Mouse (Mus musculus): Measurements from ENCODE around the gene Rdh16f1. TPM values are rescaled to one million over a fixed set of nuclear protein-coding genes. Genes with fewer than 3 reads are reported as not detected.

Gene Rdh16f1
- polyA plus RNA-seq, 1 experiment from 2014 or later, result not detected

- no peak for DNase-seq (ENCODE audit: low spot score)
- no peak overlapping the region for H3K4me2 ChIP-seq (replicated peaks)
- no peaks in the 10 kb centered on the region for H3K9me3 ChIP-seq (ENCODE audit: control insufficient read depth, low read length)
- no peaks in the 10 kb centered on the region for H3K36me3 ChIP-seq (replicated peaks; ENCODE audit: control insufficient read depth, insufficient read depth)
- no peak overlapping the region for H3K4me3 ChIP-seq (replicated peaks; ENCODE audit: low read length)
- no peaks in the 10 kb centered on the region for H3K4me1 ChIP-seq (replicated peaks; ENCODE audit: control insufficient read depth, insufficient read depth, low read length)
- H3K27me3 ChIP-seq (ENCODE audit: control insufficient read depth, insufficient read depth, low read length), result no peaks in the 10 kb centered on the region
- no peak overlapping the region for H3K9ac ChIP-seq
- no peak overlapping the region for H3K27ac ChIP-seq
- 73% methylated on average over 2 of the region's 2 CpGs for WGBS
- ATAC-seq (ENCODE audit: low FRiP score), result no peak
Observed at GRCm38 (mm10) chr10:127840776-127841175, 81.2 kb downstream of the Rdh16f1 start.

Other genes with a start within 250 kb of the Rdh16f1 start
- 12.7 and 18.0 TPM in 2 replicates for gene Ndufa4l2, start 244.8 kb upstream of the Rdh16f1 start, polyA plus RNA-seq (2014; fragmentation: Nextera tagmentation; extraction: Ambion mirVana)
- gene Shmt2, start 237.3 kb upstream of the Rdh16f1 start, polyA plus RNA-seq (2014; fragmentation: Nextera tagmentation; extraction: Ambion mirVana), result 45.6 and 47.4 TPM in 2 replicates
- 94.1 and 105 TPM in 2 replicates for gene Nxph4, start 225.2 kb upstream of the Rdh16f1 start, polyA plus RNA-seq (2014; fragmentation: Nextera tagmentation; extraction: Ambion mirVana)
- 118 and 119 TPM in 2 replicates for gene Lrp1, start 138.6 kb upstream of the Rdh16f1 start, polyA plus RNA-seq (2014; fragmentation: Nextera tagmentation; extraction: Ambion mirVana)
- gene Stat6, start 116.8 kb upstream of the Rdh16f1 start, polyA plus RNA-seq (2014; fragmentation: Nextera tagmentation; extraction: Ambion mirVana), result 4.7 and 5.5 TPM in 2 replicates
- 3.3 and 4.3 TPM in 2 replicates for gene Nemp1, start 92.9 kb upstream of the Rdh16f1 start, polyA plus RNA-seq (2014; fragmentation: Nextera tagmentation; extraction: Ambion mirVana)
- gene Nab2, start 91.2 kb upstream of the Rdh16f1 start, polyA plus RNA-seq (2014; fragmentation: Nextera tagmentation; extraction: Ambion mirVana), result 2.3 and 2.6 TPM in 2 replicates
- gene Myo1a, start 54.6 kb upstream of the Rdh16f1 start, polyA plus RNA-seq (2014; fragmentation: Nextera tagmentation; extraction: Ambion mirVana), result 0.37 and 0.76 TPM in 2 replicates
- 0.41 and 0.44 TPM in 2 replicates for gene Tac2, start 35.3 kb upstream of the Rdh16f1 start, polyA plus RNA-seq (2014; fragmentation: Nextera tagmentation; extraction: Ambion mirVana)
- 4.3 and 4.7 TPM in 2 replicates for gene Zbtb39, start 20.2 kb upstream of the Rdh16f1 start, polyA plus RNA-seq (2014; fragmentation: Nextera tagmentation; extraction: Ambion mirVana)
- 0.70 and 0.87 TPM in 2 replicates for gene Gpr182, start 8.1 kb upstream of the Rdh16f1 start, polyA plus RNA-seq (2014; fragmentation: Nextera tagmentation; extraction: Ambion mirVana)
- 0.05 TPM in 1 of 2 replicates, not detected in the other for gene Rdh1, start 66 bp upstream of the Rdh16f1 start, polyA plus RNA-seq (2014; fragmentation: Nextera tagmentation; extraction: Ambion mirVana)
- 0.12 TPM in 1 of 2 replicates, not detected in the other for gene Rdh9, start 16.6 kb downstream of the Rdh16f1 start, polyA plus RNA-seq (2014; fragmentation: Nextera tagmentation; extraction: Ambion mirVana)
- gene Rdh16, start 41.4 kb downstream of the Rdh16f1 start, polyA plus RNA-seq (2014; fragmentation: Nextera tagmentation; extraction: Ambion mirVana), result 0.10 TPM in 1 of 2 replicates, not detected in the other
- gene Rdh19, start 90.1 kb downstream of the Rdh16f1 start, polyA plus RNA-seq (2014; fragmentation: Nextera tagmentation; extraction: Ambion mirVana), result not detected in 2 replicates
- gene Rdh16f2, start 106.7 kb downstream of the Rdh16f1 start, polyA plus RNA-seq (2014; fragmentation: Nextera tagmentation; extraction: Ambion mirVana), result not detected in 2 replicates
- gene Rdh7, start 129.0 kb downstream of the Rdh16f1 start, polyA plus RNA-seq (2014; fragmentation: Nextera tagmentation; extraction: Ambion mirVana), result not detected in 2 replicates
- gene Sdr9c7, start 138.7 kb downstream of the Rdh16f1 start, polyA plus RNA-seq (2014; fragmentation: Nextera tagmentation; extraction: Ambion mirVana), result not detected in 2 replicates
- gene Hsd17b6, start 247.8 kb downstream of the Rdh16f1 start, polyA plus RNA-seq (2014; fragmentation: Nextera tagmentation; extraction: Ambion mirVana), result not detected in 2 replicates

Data from hindbrain, embryonic 14.5 days (tissue).